ENCODE assay signal across 10 mouse cellular contexts in genomic region chr5:74261016-74261415, GRCm38 (mm10).
DNase-seq lines count a peak whose midpoint lies in the region; ATAC-seq and TF ChIP-seq lines count a peak whose summit lies in the region.
"Had no signal": no experiment of that assay in that cellular context is flagged by ENCODE, and none has a peak within 500 bp of the region (broad histone marks: within the 10 kb centered on the region; RNA-seq: fewer than 3 reads in every experiment).

No protein-coding gene starts in this region.

- intact Hi-C loops in left cerebral cortex, adult 2 months (cut with DNase I): loop anchor here (2.0 to 5.0 kb wide), 2 partner anchors 16 to 169 kb away; no protein-coding TSS in a partner anchor
- intact Hi-C loops in left cerebral cortex, postnatal 10 days (cut with DNase I): no loop called here

- WGBS in hindbrain, postnatal 0 days: 36% methylated on average over 6 of the region's 6 CpGs
- 49% methylated on average over 6 of the region's 6 CpGs for WGBS in stomach, embryonic 15.5 days

- no peak for TF ChIP-seq CTCF in left cerebral cortex, adult 2 months (IDR thresholded peaks at IDR 0.05)
- TF ChIP-seq CTCF in cortical plate, adult 2 months (IDR thresholded peaks at IDR 0.05; ENCODE audit: extremely low read depth, insufficient read depth, low read length): no peak
- TF ChIP-seq CTCF in hindbrain, postnatal 0 days (IDR thresholded peaks at IDR 0.05; ENCODE audit: low read depth): no peak

- H3K36me3 ChIP-seq in hindbrain, postnatal 0 days (ENCODE audit: insufficient read depth, low read length): no peaks in the 10 kb centered on the region
- no peaks in the 10 kb centered on the region for H3K36me3 ChIP-seq in stomach, embryonic 15.5 days

- no peak for TF ChIP-seq POLR2A in cortical plate, adult 2 months (IDR thresholded peaks at IDR 0.05; ENCODE audit: extremely low read depth, insufficient read depth, low read length)

- H3K4me1 ChIP-seq in cortical plate, adult 2 months (ENCODE audit: control insufficient read depth, insufficient read depth, low read length): peaks cover 12% of the 10 kb centered on the region
- H3K4me1 ChIP-seq in hindbrain, postnatal 0 days (ENCODE audit: insufficient read depth, low read length): peaks cover 23% of the 10 kb centered on the region
- H3K4me1 ChIP-seq in stomach, embryonic 15.5 days: peaks cover 21% of the 10 kb centered on the region

- no peak for ATAC-seq in hindbrain, postnatal 0 days
- ATAC-seq in stomach, embryonic 15.5 days (ENCODE audit: insufficient read depth, low FRiP score, low read depth): peak; percentile 28; the same call in 1 of the 2 replicates

- no peak overlapping the region for H3K4me3 ChIP-seq in left cerebral cortex, adult 2 months
- no peak overlapping the region for H3K4me3 ChIP-seq in cortical plate, adult 2 months (ENCODE audit: insufficient read depth, low read length)
- H3K4me3 ChIP-seq in hindbrain, postnatal 0 days (ENCODE audit: low read length): no peak overlapping the region
- H3K4me3 ChIP-seq in stomach, embryonic 15.5 days (replicated peaks): no peak overlapping the region

- H3K4me2 ChIP-seq in hindbrain, postnatal 0 days (ENCODE audit: low read depth, low read length): no peak overlapping the region
- no peak overlapping the region for H3K4me2 ChIP-seq in stomach, embryonic 15.5 days

- no peaks in the 10 kb centered on the region for H3K9me3 ChIP-seq in hindbrain, postnatal 0 days (ENCODE audit: low read length)
- H3K9me3 ChIP-seq in stomach, embryonic 15.5 days: no peaks in the 10 kb centered on the region

- peak overlapping the region; percentile 85 for H3K27ac ChIP-seq in left cerebral cortex, adult 2 months
- peak overlapping the region; percentile 63 for H3K27ac ChIP-seq in cortical plate, adult 2 months (ENCODE audit: insufficient read depth, low read length)
- H3K27ac ChIP-seq in hindbrain, postnatal 0 days: no peak overlapping the region
- H3K27ac ChIP-seq in stomach, embryonic 15.5 days: peak overlapping the region; percentile 78

- no peaks in the 10 kb centered on the region for H3K27me3 ChIP-seq in hindbrain, postnatal 0 days (ENCODE audit: insufficient read depth, low read length)
- no peaks in the 10 kb centered on the region for H3K27me3 ChIP-seq in stomach, embryonic 15.5 days (replicated peaks)

- no peak for DNase-seq in left cerebral cortex, adult 2 months (ENCODE audit: extremely low spot score in 1 of 2, low spot score in 2 of 2)
- no peak for DNase-seq in left cerebral cortex, postnatal 10 days (ENCODE audit: extremely low spot score in 1 of 2, low spot score in 2 of 2)
- DNase-seq in hindbrain, postnatal 0 days (ENCODE audit: low spot score): peak; percentile 17
- DNase-seq in cerebellum, postnatal 14 days: no peak
- no peak for DNase-seq in adrenal gland, adult (ENCODE audit: inconsistent age in 2 of 2, low spot score in 1 of 2)
- DNase-seq: cerebellum, adult 8-10 months; gastrocnemius, postnatal 25 days; midbrain, embryonic 14.5 days had no signal

- H3K9ac ChIP-seq in hindbrain, postnatal 0 days (replicated peaks; ENCODE audit: low read length): no peak overlapping the region
- no peak overlapping the region for H3K9ac ChIP-seq in stomach, embryonic 15.5 days
